Mouse (Mus musculus): ENCODE results near the gene Adh4. TPM values are rescaled to one million over a fixed set of nuclear protein-coding genes. Genes with fewer than 3 reads are reported as not detected.
"Not testable (repeated sequence)": the region's sequence is repeated elsewhere in the genome, so short reads cannot be mapped to it uniquely, and the experiment has no call there.

Adh4 gene
- total RNA-seq (2017): not detected in 2 replicates

GRCm38 (mm10) chr3:138415121-138415690 is at the start of gene Adh4:
Adh4 (plus strand) TSS chr3:138415466.
- no peak for ATAC-seq (replicated peaks; ENCODE audit: low read depth, poor library complexity, severe bottlenecking)

GRCm38 (mm10) chr3:138366181-138366580 is 49.1 kb upstream of the Adh4 start:
- ATAC-seq (replicated peaks; ENCODE audit: low read depth, poor library complexity, severe bottlenecking): no peak

GRCm38 (mm10) chr3:138369546-138369945 is 45.7 kb upstream of the Adh4 start:
- no peak for ATAC-seq (replicated peaks; ENCODE audit: low read depth, poor library complexity, severe bottlenecking)

- not testable (repeated sequence) for ATAC-seq (replicated peaks; ENCODE audit: low read depth, poor library complexity, severe bottlenecking)
These were observed 45.0 kb upstream of the Adh4 start for GRCm38 (mm10) chr3:138370289-138370688.

DNA sequence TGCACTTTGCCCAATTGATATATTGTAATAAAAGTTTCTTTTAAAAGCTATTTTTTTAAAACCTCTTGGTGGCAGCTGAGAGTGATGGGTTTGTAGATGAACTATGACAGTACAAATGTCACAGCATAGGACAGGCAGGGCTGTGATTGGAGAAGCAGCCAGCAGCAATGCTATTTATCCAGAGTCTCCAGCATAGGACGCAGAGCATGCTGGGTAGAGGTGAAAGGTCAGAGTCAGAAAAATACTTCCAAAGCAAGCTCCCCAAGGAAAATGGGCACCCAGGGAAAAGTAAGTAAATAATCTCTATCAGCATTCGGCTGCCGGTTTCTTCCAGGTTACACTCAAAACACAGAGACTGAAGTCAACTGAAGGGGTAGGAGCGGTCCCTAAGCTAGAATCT is 41.3 kb upstream of the Adh4 start:
- ATAC-seq (replicated peaks; ENCODE audit: low read depth, poor library complexity, severe bottlenecking): no peak

GRCm38 (mm10) chr3:138375148-138375547 is 40.1 kb upstream of the Adh4 start:
- ATAC-seq (replicated peaks; ENCODE audit: low read depth, poor library complexity, severe bottlenecking): no peak

DNA sequence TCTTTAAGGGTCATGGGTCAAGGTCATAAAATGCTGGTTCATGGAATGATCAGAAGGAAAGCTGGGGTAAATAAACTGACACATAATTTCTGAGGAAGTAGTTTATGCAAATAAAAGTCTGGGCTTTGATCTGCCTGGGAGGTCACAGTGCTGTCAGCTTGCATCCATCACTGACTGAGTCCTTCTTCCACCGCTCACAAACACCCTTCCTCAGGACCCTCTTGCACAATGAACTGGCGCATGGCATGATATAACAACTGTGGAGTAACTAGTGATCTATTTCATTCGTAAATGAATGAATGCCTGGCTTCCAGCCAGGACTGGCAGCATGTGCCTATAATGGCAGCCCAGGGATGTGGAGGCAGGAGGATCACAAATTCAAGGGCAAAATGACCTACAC is 34.1 kb upstream of the Adh4 start:
- no peak for ATAC-seq (replicated peaks; ENCODE audit: low read depth, poor library complexity, severe bottlenecking)

DNA sequence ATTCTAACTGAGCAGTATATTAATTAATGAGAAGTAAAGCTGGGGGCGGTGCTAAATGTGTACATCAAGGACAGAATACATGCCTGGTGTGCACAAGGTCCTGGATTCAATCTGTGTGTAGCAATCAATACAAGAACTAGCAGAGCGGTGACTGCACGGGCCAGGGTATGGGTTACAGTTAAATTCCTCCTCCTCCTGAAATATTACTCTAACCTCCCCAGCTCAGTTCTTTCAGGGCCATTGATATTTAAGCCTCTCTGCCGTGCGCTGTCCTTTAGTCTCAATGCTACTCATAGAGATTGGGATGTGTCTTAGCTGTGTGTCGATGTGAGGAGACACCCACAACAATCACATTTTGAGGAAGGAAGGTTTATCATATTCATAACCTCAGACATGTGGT is 28.1 kb upstream of the Adh4 start:
- no peak for ATAC-seq (replicated peaks; ENCODE audit: low read depth, poor library complexity, severe bottlenecking)

- ATAC-seq (replicated peaks; ENCODE audit: low read depth, poor library complexity, severe bottlenecking): no peak
These were observed 10.4 kb upstream of the Adh4 start for GRCm38 (mm10) chr3:138404872-138405271.

DNA sequence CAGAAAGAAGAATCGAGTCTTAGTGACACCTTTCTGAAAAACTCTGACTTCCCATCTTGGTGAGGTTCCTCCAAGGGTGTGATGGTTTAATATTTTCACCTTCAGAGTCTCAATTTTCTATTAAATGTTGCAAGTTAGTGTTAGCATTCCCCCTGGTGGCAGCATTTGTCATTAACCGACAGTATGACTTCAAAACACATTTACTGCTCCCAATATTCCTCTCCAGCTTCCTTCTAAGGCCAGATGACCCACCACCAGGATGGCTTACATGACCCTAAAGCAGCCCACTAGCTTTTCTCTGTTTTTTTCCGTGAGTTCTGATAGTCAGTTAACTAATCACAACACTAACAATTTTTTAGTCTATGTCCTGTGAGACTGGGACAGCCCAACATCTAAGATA is 9.9 kb upstream of the Adh4 start:
- 0 out of 2 replicates have a peak, but pooled peaks have one; percentile 54 for ATAC-seq (replicated peaks; ENCODE audit: low read depth, poor library complexity, severe bottlenecking)

DNA sequence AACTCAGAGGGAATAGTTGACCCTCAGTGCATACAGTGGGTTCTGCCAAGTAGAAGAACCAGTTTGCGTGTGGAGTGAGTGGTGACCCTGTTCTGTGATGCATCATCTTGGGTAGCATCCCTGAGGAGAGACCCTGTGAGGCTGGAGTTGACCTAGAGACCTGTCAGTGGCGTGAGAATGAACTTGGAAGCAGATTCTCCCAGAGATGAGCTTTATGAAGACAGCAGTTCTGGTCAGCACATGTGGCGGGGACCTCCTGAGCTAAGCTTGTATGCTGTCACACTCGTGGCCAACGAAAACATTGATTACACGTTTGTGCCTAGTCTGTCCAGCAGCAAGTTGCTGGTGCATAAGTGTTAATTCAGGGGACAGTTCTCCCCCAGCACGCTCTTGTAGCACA is 9.4 kb upstream of the Adh4 start:
- no peak for ATAC-seq (replicated peaks; ENCODE audit: low read depth, poor library complexity, severe bottlenecking)

- no peak for ATAC-seq (replicated peaks; ENCODE audit: low read depth, poor library complexity, severe bottlenecking)
These were observed 7.3 kb upstream of the Adh4 start for GRCm38 (mm10) chr3:138407920-138408319.

- ATAC-seq (replicated peaks; ENCODE audit: low read depth, poor library complexity, severe bottlenecking): no peak
These were observed 5.7 kb upstream of the Adh4 start for GRCm38 (mm10) chr3:138409585-138409984.

DNA sequence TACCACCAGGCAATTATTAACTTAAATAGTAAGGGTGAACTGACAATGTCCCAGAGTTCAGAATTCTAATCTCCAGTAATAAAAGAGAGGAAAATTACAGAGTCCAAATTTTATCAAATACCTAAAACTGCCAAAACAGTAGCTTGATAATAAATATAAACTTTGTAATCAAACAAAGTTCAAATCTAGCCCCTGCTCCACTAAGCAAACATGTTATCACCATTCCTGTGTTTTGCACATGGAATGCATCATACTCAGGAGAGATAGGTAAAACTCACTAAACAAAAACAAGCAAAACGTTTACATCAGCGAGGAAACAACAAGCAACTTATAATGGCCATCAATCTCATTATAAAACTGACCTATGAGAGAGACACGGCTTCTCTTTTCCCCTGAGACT is 5.1 kb upstream of the Adh4 start:
- ATAC-seq (replicated peaks; ENCODE audit: low read depth, poor library complexity, severe bottlenecking): no peak

- peak; percentile 96 for ATAC-seq (replicated peaks; ENCODE audit: low read depth, poor library complexity, severe bottlenecking)
These were observed 4.1 kb downstream of the Adh4 start for GRCm38 (mm10) chr3:138419369-138419768.

- ATAC-seq (replicated peaks; ENCODE audit: low read depth, poor library complexity, severe bottlenecking): no peak
These were observed 5.1 kb downstream of the Adh4 start for GRCm38 (mm10) chr3:138420385-138420784.

- ATAC-seq (replicated peaks; ENCODE audit: low read depth, poor library complexity, severe bottlenecking): no peak
These were observed 8.4 kb downstream of the Adh4 start for GRCm38 (mm10) chr3:138423664-138424063.

- ATAC-seq (replicated peaks; ENCODE audit: low read depth, poor library complexity, severe bottlenecking): no peak
These were observed 9.0 kb downstream of the Adh4 start for GRCm38 (mm10) chr3:138424247-138424646.

GRCm38 (mm10) chr3:138430360-138430976 is 15.2 kb downstream of the Adh4 start:
- no peak for ATAC-seq (replicated peaks; ENCODE audit: low read depth, poor library complexity, severe bottlenecking)

GRCm38 (mm10) chr3:138431835-138432234 is 16.6 kb downstream of the Adh4 start:
- ATAC-seq (replicated peaks; ENCODE audit: low read depth, poor library complexity, severe bottlenecking): peak; percentile 83

DNA sequence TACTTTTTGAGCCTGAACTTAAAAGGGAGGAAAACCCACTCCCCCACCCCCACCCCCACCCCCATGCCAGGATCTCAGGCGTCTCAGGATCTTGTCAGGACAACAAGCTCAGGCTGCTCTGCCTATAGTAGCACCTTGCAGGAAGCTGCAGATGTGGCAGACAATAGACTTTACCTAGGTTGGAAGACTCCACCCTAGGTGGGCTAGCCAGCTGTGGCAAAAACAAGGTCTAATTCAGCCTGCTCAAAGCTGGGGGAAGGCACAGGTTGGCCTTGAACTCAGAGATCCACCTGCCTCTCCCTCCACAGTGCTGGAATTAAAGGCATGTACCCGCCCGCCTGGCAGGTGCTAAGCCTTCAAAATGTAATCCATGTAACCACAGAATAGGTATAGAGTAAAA is 23.4 kb downstream of the Adh4 start:
- no peak for ATAC-seq (replicated peaks; ENCODE audit: low read depth, poor library complexity, severe bottlenecking)

- ATAC-seq (replicated peaks; ENCODE audit: low read depth, poor library complexity, severe bottlenecking): peak; percentile 16; the same call in 1 of the 2 replicates
These were observed 26.9 kb downstream of the Adh4 start for GRCm38 (mm10) chr3:138442203-138442602.

All from common myeloid progenitor, adult 5-6 weeks (primary cell).